Mouse (Mus musculus) heart, postnatal 0 days (tissue): ENCODE measurements around the gene Thsd7b. TPM values are rescaled to one million over a fixed set of nuclear protein-coding genes. Genes with fewer than 3 reads are reported as not detected.
"Not testable (repeated sequence)": the region's sequence is repeated elsewhere in the genome, so short reads cannot be mapped to it uniquely, and the experiment has no call there.

ENCODE experiments used
- ATAC-seq: fragments of 200-750 bp; cut with Nextera tagmentation; 2 replicates; pipeline ENCODE4 v1.8.0; 2017; ENCODE audit warnings: low read depth, moderate number of reproducible peaks, moderate library complexity; ENCODE audit not compliant: insufficient read depth
- DNase-seq: peaks from one replicate; pipeline ENCODE4 v3.0.0-alpha.2; 2016; ENCODE audit warnings: low spot score
- H3K27ac ChIP-seq: fragments of 300-500 bp; sonication (generic); 2 replicates; pipeline ENCODE4 v1.5.1; 2014; ENCODE audit warnings: low read depth, mild to moderate bottlenecking
- H3K27me3 ChIP-seq: fragments of 300-500 bp; sonication (generic); 2 replicates; pipeline ENCODE4 v1.6.1; 2014; ENCODE audit warnings: low read length, mixed read lengths; ENCODE audit not compliant: control insufficient read depth, insufficient read depth
- H3K36me3 ChIP-seq: fragments of 300-500 bp; sonication (generic); replicated peaks from 2 replicates; pipeline ENCODE4 v1.6.1; 2014; ENCODE audit warnings: low read length, mixed read lengths; ENCODE audit not compliant: control insufficient read depth, insufficient read depth
- H3K4me1 ChIP-seq: fragments of 300-500 bp; sonication (generic); 2 replicates; pipeline ENCODE4 v1.6.1; 2014; ENCODE audit warnings: antibody characterized with exemption; ENCODE audit not compliant: control insufficient read depth, insufficient read depth
- H3K4me2 ChIP-seq: fragments of 300-500 bp; sonication (generic); 2 replicates; pipeline ENCODE4 v1.6.1; 2014; ENCODE audit warnings: low read depth, mild to moderate bottlenecking, low read length, moderate library complexity
- H3K4me3 ChIP-seq: fragments of 300-500 bp; sonication (generic); 2 replicates; pipeline ENCODE4 v1.5.1; 2014; ENCODE audit warnings: low read depth, low read length
- H3K9ac ChIP-seq: fragments of 300-500 bp; sonication (generic); replicated peaks from 2 replicates; pipeline ENCODE4 v1.6.1; 2014; ENCODE audit warnings: low read depth, low read length, mixed read lengths
- H3K9me3 ChIP-seq: fragments of 300-500 bp; sonication (generic); replicated peaks from 2 replicates; pipeline ENCODE4 v1.6.1; 2016; ENCODE audit warnings: low read length; ENCODE audit not compliant: control insufficient read depth
- CTCF ChIP-seq: IDR thresholded peaks from 2 replicates; pipeline ENCODE4 v1.5.1; 2016; ENCODE audit warnings: antibody characterized with exemption, control low read depth, low read depth
- EP300 ChIP-seq: IDR thresholded peaks from 2 replicates; pipeline ENCODE4 v1.6.1; 2016; ENCODE audit warnings: antibody characterized with exemption, low read depth
- WGBS: fragments of 180-500 bp; shearing (Covaris S2); extraction: QIAGEN DNeasy Blood & Tissue Kit; methylation state at CpG from one replicate; pipeline ENCODE4 v1.1.7; 2014; 5-methylcytosine and 5-hydroxymethylcytosine counted together
- polyA plus RNA-seq: library from polyadenylated mRNA; unstranded; fragments of >200 nt; fragmentation: Nextera tagmentation; extraction: Ambion mirVana; gene quantifications from 2 replicates; pipeline ENCODE4 v1.2.1, GENCODE M21; 2015
- total RNA-seq: library from RNA; depleted of rRNA; stranded (reverse); fragments of >200 nt; gene quantifications from 2 replicates; pipeline ENCODE4 v1.2.3, GENCODE M21; 2014; ENCODE audit warnings: low replicate concordance

Thsd7b gene
- total and polyA plus RNA-seq, 2 experiments from 2014 or later, result 0.57 to 1.2 TPM

GRCm38 (mm10) chr1:129644252-129644861 is 371.3 kb downstream of the Thsd7b start:
- WGBS, result 74% methylated on average over 8 of the region's 8 CpGs

GRCm38 (mm10) chr1:129651448-129651847 is 378.3 kb downstream of the Thsd7b start:
- not testable (repeated sequence) for H3K27ac ChIP-seq, H3K27me3 ChIP-seq, H3K4me1 ChIP-seq, H3K36me3 ChIP-seq, ATAC-seq, H3K9ac ChIP-seq, H3K9me3 ChIP-seq, H3K4me3 ChIP-seq, H3K4me2 ChIP-seq, DNase-seq
- WGBS, result 80% methylated on average over 6 of the region's 6 CpGs

More at GRCm38 (mm10) chr1:129644252-129644861, 371.3 kb downstream of the Thsd7b start:
- ATAC-seq, result no peak
- Histone ChIP-seq H3K36me3 (no peaks in the 10 kb centered on the region), H3K27me3 (no peaks in the 10 kb centered on the region), H3K4me3 (no peak overlapping the region), H3K4me2 (no peak overlapping the region), H3K9me3 (no peaks in the 10 kb centered on the region), H3K27ac (no peak overlapping the region), H3K9ac (no peak overlapping the region), H3K4me1 (no peaks in the 10 kb centered on the region)
- no peak for DNase-seq
- TF ChIP-seq EP300 (no peak), CTCF (no peak)

- H3K27me3 ChIP-seq, result no peaks in the 10 kb centered on the region
- H3K27ac ChIP-seq, result no peak overlapping the region
- no peak for DNase-seq
- H3K4me3 ChIP-seq, result no peak overlapping the region
- TF ChIP-seq EP300 (no peak), CTCF (no peak)
- no peaks in the 10 kb centered on the region for H3K9me3 ChIP-seq
- no peaks in the 10 kb centered on the region for H3K36me3 ChIP-seq
- no peak for ATAC-seq
- no peak overlapping the region for H3K9ac ChIP-seq
- WGBS, result 24% methylated on average over 3 of the region's 3 CpGs
- no peaks in the 10 kb centered on the region for H3K4me1 ChIP-seq
- H3K4me2 ChIP-seq, result no peak overlapping the region
Observed at GRCm38 (mm10) chr1:129658045-129658444, 384.9 kb downstream of the Thsd7b start.

GRCm38 (mm10) chr1:129675878-129676277 is 402.8 kb downstream of the Thsd7b start:
- ATAC-seq, result no peak
- TF ChIP-seq EP300 (no peak), CTCF (no peak)
- 78% methylated on average over 1 of the region's 1 CpGs for WGBS

GRCm38 (mm10) chr1:129678851-129679250 is 405.7 kb downstream of the Thsd7b start:
- Histone ChIP-seq H3K4me2 (no peak overlapping the region), H3K4me1 (no peaks in the 10 kb centered on the region), H3K27me3 (no peaks in the 10 kb centered on the region), H3K36me3 (no peaks in the 10 kb centered on the region), H3K27ac (no peak overlapping the region), H3K4me3 (no peak overlapping the region), H3K9ac (no peak overlapping the region), H3K9me3 (no peaks in the 10 kb centered on the region)
- DNase-seq, result no peak
- 69% methylated on average over 4 of the region's 4 CpGs for WGBS
- TF ChIP-seq CTCF, result no peak
- TF ChIP-seq EP300, result no peak
- ATAC-seq, result no peak

More at GRCm38 (mm10) chr1:129675878-129676277, 402.8 kb downstream of the Thsd7b start:
- Histone ChIP-seq H3K4me3 (no peak overlapping the region), H3K27ac (no peak overlapping the region), H3K9me3 (no peaks in the 10 kb centered on the region), H3K4me1 (no peaks in the 10 kb centered on the region), H3K27me3 (no peaks in the 10 kb centered on the region), H3K4me2 (no peak overlapping the region), H3K9ac (no peak overlapping the region), H3K36me3 (no peaks in the 10 kb centered on the region)
- DNase-seq, result no peak

GRCm38 (mm10) chr1:129705701-129706100 is 432.6 kb downstream of the Thsd7b start:
- H3K36me3 ChIP-seq, result no peaks in the 10 kb centered on the region
- WGBS, result 36% methylated on average over 1 of the region's 1 CpGs
- no peak for DNase-seq
- ATAC-seq, result no peak
- H3K27me3 ChIP-seq, result no peaks in the 10 kb centered on the region
- no peak for TF ChIP-seq CTCF
- TF ChIP-seq EP300, result no peak
- H3K27ac ChIP-seq, result no peak overlapping the region
- H3K9ac ChIP-seq, result no peak overlapping the region
- H3K4me2 ChIP-seq, result no peak overlapping the region
- no peaks in the 10 kb centered on the region for H3K4me1 ChIP-seq
- H3K9me3 ChIP-seq, result no peaks in the 10 kb centered on the region
- no peak overlapping the region for H3K4me3 ChIP-seq
